Mouse (Mus musculus) C2C12 (cell line): ENCODE measurements around the gene Mdk.

Experiments
- CTCF ChIP-seq: IDR thresholded peaks from one replicate; pipeline ENCODE4 v1.5.1; 2011; ENCODE audit not compliant: control insufficient read depth, insufficient read depth, insufficient read length
- MAX ChIP-seq: IDR thresholded peaks from one replicate; pipeline ENCODE4 v1.6.1; 2011; ENCODE audit warnings: mild to moderate bottlenecking, control low read depth
- USF1 ChIP-seq: IDR thresholded peaks from one replicate; pipeline ENCODE4 v1.6.1; 2011; ENCODE audit warnings: low read depth, mild to moderate bottlenecking, control low read depth, moderate library complexity

GRCm38 (mm10) chr2:91929455-91929854 lies 2.6 kb downstream of the Mdk start:
- TF ChIP-seq CTCF (no peak), MAX (no peak), USF1 (no peak)
